Mouse (Mus musculus) embryonic fibroblast, embryonic 13.5 days (primary cell): Measurements from ENCODE around the gene Gltpd2. TPM values are rescaled to one million over a fixed set of nuclear protein-coding genes. Genes with fewer than 3 reads are reported as not detected.

Experiments used
- H3K27ac ChIP-seq: 2 replicates; pipeline ENCODE4 v1.5.1; 2012; ENCODE audit warnings: low read length, control low read depth, inconsistent platforms; ENCODE audit not compliant: insufficient read depth
- H3K4me1 ChIP-seq: 2 replicates; pipeline ENCODE4 v1.6.1; 2011; ENCODE audit warnings: low read length; ENCODE audit not compliant: control insufficient read depth, insufficient read depth
- H3K4me3 ChIP-seq: 2 replicates; pipeline ENCODE4 v1.5.1; 2011; ENCODE audit warnings: mild to moderate bottlenecking, control low read depth, low read length; ENCODE audit not compliant: insufficient read depth
- CTCF ChIP-seq: IDR thresholded peaks from 2 replicates; pipeline ENCODE4 v1.5.1; 2011; ENCODE audit warnings: mild to moderate bottlenecking, control low read depth, low read length, moderate library complexity, borderline replicate concordance; ENCODE audit not compliant: insufficient read depth
- POLR2A ChIP-seq: IDR thresholded peaks from 2 replicates; pipeline ENCODE4 v1.6.1; 2011; ENCODE audit warnings: low read depth, mild to moderate bottlenecking, control low read depth, low read length, moderate library complexity
- polyA plus RNA-seq: library from polyadenylated mRNA; stranded (reverse); fragments of >200 nt; gene quantifications from 2 replicates; pipeline ENCODE4 v1.2.4, GENCODE M21; 2011; ENCODE audit warnings: low read depth; ENCODE audit not compliant: missing spikeins, insufficient read length

Gene Gltpd2
- polyA plus RNA-seq, 1 experiment = not detected

DNA sequence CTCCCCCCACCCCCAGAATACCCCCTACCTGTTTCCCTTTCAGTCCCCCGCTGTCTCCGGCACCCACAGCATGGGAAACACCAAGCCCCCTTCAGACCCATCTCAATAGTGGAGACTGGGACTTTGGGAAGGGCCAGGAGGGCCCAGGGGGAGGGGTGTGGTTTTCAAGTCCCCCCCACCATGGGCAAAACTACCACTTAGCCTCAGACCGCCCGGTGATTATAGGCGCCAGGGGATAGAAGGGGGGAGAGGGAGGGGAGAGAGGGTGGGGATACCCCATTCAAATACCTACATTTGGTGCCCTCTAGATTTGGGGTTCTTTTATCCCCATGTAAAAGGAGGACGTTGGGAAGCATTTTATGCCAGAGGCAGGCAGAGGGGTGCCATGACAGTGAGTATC is 13.8 kb downstream of the Gltpd2 start, which contains the start of gene Gm40193:
Gm40193 (minus strand) TSS at position 101 of the 400 bp plus-strand sequence.
- H3K27ac ChIP-seq = no peak within 1 kb of the TSS
- no peaks in the 10 kb centered on the region for H3K4me1 ChIP-seq
- no peak within 1 kb of the TSS for H3K4me3 ChIP-seq
- TF ChIP-seq CTCF (no peak), POLR2A (no peak)

DNA sequence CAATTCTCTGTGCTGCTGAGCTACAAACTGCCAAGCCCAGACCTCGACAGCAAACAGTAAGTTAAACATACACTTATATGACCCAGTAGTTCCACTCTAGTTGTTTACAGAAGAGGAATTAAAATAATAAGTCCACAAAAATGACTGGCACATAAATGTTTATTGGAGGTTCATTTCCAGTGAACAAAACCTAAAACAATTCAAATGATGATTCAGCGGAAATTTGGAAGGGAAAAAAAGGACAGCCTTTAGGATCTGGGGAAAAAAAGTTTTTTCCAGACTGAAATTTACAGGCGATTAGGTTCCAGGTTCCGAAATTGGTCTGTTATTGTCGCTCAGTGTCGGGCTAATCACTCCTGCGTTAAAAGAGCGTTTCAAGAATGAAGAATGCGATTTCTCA is 20.4 kb downstream of the Gltpd2 start:
- Histone ChIP-seq H3K4me3 (peak overlapping the region; percentile 52), H3K27ac (peak overlapping the region; percentile 47; the same call in 1 of the 2 replicates), H3K4me1 (0 out of 2 replicates have a peak, but pooled peaks cover 5% of the 10 kb centered on the region)
- TF ChIP-seq POLR2A = no peak
- TF ChIP-seq CTCF = no peak

DNA sequence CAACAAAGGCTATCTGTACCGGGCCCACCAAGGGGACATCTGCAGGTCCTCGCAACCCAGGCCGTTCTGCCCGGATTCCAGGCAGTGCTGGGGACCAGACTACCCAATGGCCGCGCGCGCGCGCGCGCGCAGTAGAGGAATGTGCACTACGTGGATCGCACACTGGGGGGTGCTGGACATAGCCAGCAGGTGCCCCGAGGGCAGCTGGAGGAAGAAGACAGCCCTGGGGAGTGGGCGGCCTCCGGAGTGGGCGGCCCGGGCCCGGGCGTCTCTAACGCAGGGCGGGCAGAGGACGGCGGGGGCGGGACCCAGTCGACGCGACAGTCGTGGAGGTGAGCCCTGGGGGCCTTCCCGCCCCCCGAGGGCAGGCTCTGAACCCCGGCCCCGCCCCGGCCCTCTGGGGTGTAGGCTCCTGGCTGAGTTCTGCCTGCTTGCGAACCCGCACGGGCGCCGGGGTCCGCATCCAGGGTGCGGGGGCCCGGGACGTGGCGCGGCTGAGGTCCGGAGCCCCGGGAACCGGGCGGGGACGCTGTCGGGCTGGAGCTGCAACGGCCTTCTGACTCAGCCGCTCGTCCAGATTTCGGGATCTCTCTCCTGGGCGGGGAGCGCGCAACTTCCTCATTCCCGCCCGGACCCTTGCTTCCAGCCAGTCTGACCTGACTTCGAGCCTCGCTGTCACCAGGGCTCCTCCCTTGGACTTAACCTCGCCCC is 21.0 kb downstream of the Gltpd2 start, which contains the start of gene Pld2:
Pld2 (plus strand) TSS at position 188 of the 711 bp plus-strand sequence.
- Histone ChIP-seq H3K27ac (peak within 1 kb of the TSS; percentile 47; the same call in 1 of the 2 replicates), H3K4me1 (0 out of 2 replicates have a peak, but pooled peaks cover 5% of the 10 kb centered on the region), H3K4me3 (peak within 1 kb of the TSS; percentile 52)
- TF ChIP-seq POLR2A = peak; percentile 61
- TF ChIP-seq CTCF = peak; percentile 61; the same call in 1 of the 2 replicates

GRCm38 (mm10) chr11:70540928-70541327 is 21.9 kb downstream of the Gltpd2 start:
- TF ChIP-seq POLR2A (no peak), CTCF (no peak)
- Histone ChIP-seq H3K27ac (no peak overlapping the region), H3K4me1 (0 out of 2 replicates have a peak, but pooled peaks cover 5% of the 10 kb centered on the region), H3K4me3 (peak overlapping the region; percentile 52)

GRCm38 (mm10) chr11:70541415-70541814 is 22.4 kb downstream of the Gltpd2 start:
- H3K27ac ChIP-seq = no peak overlapping the region
- no peak for TF ChIP-seq POLR2A
- TF ChIP-seq CTCF = no peak
- 0 out of 2 replicates have a peak, but pooled peaks cover 5% of the 10 kb centered on the region for H3K4me1 ChIP-seq
- peak overlapping the region; percentile 52; the same call in 1 of the 2 replicates for H3K4me3 ChIP-seq

DNA sequence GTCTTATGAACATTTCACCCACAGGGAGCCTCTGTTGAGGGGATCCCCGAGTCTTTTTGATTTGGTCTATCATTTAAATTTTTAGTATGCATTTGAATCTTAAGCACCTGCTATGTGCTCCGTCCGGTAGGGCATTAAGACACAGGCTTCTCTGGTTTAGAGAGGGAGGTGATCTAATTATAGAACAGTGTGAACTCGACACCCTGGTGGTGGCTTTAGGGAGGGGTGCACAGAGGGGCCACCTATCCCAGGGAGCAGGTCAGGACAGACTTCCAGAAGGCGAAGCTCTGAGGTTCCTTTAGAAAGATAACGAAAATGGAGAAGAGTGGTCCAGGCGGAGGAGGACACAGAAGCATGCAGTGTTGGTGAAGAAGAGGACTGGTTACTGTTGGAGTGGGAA is 25.5 kb downstream of the Gltpd2 start:
- TF ChIP-seq POLR2A = no peak
- Histone ChIP-seq H3K4me3 (no peak overlapping the region), H3K27ac (no peak overlapping the region), H3K4me1 (0 out of 2 replicates have a peak, but pooled peaks cover 5% of the 10 kb centered on the region)

DNA sequence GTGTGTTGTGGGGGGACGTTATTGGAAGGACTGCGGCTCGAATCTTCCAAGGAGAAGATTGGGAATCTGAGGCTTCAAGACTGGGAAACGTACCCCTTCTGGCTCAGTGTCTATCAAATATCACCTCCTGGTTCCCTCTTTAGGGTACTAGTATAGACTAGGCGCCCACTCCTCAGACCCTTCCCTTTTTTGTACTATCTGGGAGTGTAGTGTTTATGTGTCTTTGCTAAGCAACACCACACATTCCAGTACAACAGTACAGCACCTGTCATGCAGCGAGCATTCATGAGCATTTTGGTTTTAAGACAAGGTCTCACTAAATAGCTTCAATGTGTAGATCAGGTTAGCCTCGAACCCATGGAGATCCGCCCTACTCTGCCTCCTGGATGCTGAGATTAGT is 32.5 kb downstream of the Gltpd2 start:
- H3K4me1 ChIP-seq = no peaks in the 10 kb centered on the region
- H3K4me3 ChIP-seq = no peak overlapping the region
- H3K27ac ChIP-seq = no peak overlapping the region
- TF ChIP-seq POLR2A (no peak), CTCF (no peak)

DNA sequence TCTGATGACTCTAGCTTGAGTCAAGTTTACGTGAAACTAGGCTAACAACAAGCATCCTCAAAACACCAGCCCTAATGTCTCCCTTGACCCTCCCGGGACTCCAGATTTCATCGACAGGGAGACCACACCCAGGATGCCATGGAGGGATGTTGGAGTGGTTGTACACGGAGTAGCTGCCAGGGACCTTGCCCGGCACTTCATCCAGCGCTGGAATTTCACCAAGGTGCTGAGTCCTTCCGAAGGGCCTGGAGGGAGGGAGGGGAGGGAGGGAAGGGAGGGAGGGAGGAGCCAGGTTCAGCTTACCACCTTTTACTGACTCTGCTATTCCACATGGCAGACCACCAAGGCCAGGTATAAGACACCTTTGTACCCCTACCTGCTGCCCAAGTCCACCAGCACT is 34.9 kb downstream of the Gltpd2 start:
- TF ChIP-seq POLR2A (no peak), CTCF (no peak)
- Histone ChIP-seq H3K4me1 (no peaks in the 10 kb centered on the region), H3K27ac (no peak overlapping the region), H3K4me3 (no peak overlapping the region)

DNA sequence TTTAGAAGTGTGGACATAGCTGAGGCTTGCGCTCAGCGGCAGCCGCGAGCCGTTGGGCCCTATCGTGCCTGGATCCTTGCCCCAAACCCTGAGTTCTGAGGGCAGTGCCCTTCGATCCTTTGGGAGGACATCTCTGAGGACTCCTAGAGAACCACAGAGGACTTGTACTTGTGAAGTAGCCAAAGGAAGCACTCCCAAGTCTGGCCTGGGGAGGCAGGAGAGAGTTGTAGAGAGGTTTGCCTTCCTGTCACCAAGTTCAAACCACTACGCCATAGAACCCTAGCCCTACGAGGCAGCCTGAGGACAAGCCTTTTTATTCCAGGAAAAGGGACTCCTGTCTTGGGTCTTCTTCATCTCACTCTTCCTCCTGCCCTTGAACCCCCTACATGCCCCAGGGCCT is 38.5 kb downstream of the Gltpd2 start:
- TF ChIP-seq CTCF (no peak), POLR2A (no peak)
- Histone ChIP-seq H3K4me3 (no peak overlapping the region), H3K4me1 (no peaks in the 10 kb centered on the region), H3K27ac (no peak overlapping the region)

DNA sequence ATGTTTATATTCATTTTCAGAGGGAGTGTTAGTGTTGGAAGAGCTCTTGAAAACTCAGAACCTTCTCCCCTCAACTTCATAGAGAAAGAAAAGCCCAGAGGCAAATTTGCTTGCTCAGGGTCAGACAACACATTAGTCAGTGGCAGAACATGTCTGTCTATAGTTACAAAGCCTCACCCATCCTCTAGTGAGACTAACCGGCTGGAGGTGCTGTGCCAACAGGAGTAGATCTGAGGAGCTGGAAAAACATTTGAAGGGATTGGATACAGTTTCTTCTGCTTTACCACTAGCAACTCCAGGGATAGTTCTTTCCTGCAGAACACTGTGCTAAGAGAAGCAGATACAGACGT is 42.9 kb downstream of the Gltpd2 start:
- Histone ChIP-seq H3K4me1 (no peaks in the 10 kb centered on the region), H3K27ac (peak overlapping the region; percentile 68), H3K4me3 (peak overlapping the region; percentile 68)
- TF ChIP-seq CTCF (no peak), POLR2A (no peak; the same call in 1 of the 2 replicates)
